35 mouse cellular contexts compared by ENCODE assay signal in genomic region chr1:166139113-166139512, GRCm38 (mm10). TPM values are rescaled to one million over a fixed set of nuclear protein-coding genes. Genes with fewer than 3 reads are reported as not detected.
DNase-seq lines count a peak whose midpoint lies in the region; ATAC-seq and TF ChIP-seq lines count a peak whose summit lies in the region.
"Had no signal": no experiment of that assay in that cellular context is flagged by ENCODE, and none has a peak within 500 bp of the region (broad histone marks: within the 10 kb centered on the region; RNA-seq: fewer than 3 reads in every experiment).

No protein-coding gene starts in this region.

- no peak overlapping the region for H3K4me3 ChIP-seq in forebrain, embryonic 12.5 days (replicated peaks)
- no peak overlapping the region for H3K4me3 ChIP-seq in forebrain, embryonic 10.5 days
- no peak overlapping the region for H3K4me3 ChIP-seq in intestine, postnatal 0 days (ENCODE audit: low read depth, low read length)
- no peak overlapping the region for H3K4me3 ChIP-seq in intestine, embryonic 16.5 days (ENCODE audit: low read length)
- peak overlapping the region; percentile 61 for H3K4me3 ChIP-seq in E14TG2a.4 (replicated peaks; ENCODE audit: low read length)
- H3K4me3 ChIP-seq: embryonic facial prominence, embryonic 10.5 days; embryonic facial prominence, embryonic 13.5 days; erythroblast, embryonic 14.5 days; heart, adult 2 months; hindbrain, embryonic 10.5 days; hindbrain, embryonic 13.5 days; intestine, embryonic 15.5 days had no signal

- TF ChIP-seq POLR2A in brain, embryonic 14.5 days (IDR thresholded peaks at IDR 0.05; ENCODE audit: borderline replicate concordance, extremely low read depth, insufficient read depth, insufficient read length, poor library complexity, severe bottlenecking), result no peak

- H3K4me1 ChIP-seq in forebrain, embryonic 12.5 days, result peaks cover 16% of the 10 kb centered on the region; the same call in 1 of the 2 replicates
- H3K4me1 ChIP-seq in forebrain, embryonic 10.5 days, result peaks cover 34% of the 10 kb centered on the region
- H3K4me1 ChIP-seq in intestine, postnatal 0 days (replicated peaks; ENCODE audit: control insufficient read depth, insufficient read depth, low read length), result peaks cover 7% of the 10 kb centered on the region
- H3K4me1 ChIP-seq in intestine, embryonic 16.5 days (ENCODE audit: control insufficient read depth, insufficient read depth, low read length), result peaks cover 28% of the 10 kb centered on the region
- peaks cover 95% of the 10 kb centered on the region for H3K4me1 ChIP-seq in E14TG2a.4 (replicated peaks; ENCODE audit: low read depth, low read length)
- H3K4me1 ChIP-seq: embryonic facial prominence, embryonic 13.5 days had no signal

- TF ChIP-seq CTCF in intestine, postnatal 0 days (IDR thresholded peaks at IDR 0.05; ENCODE audit: low read depth), result no peak
- no peak for TF ChIP-seq CTCF in E14TG2a.4 (conservative IDR thresholded peaks at IDR 0.05; ENCODE audit: low read length)
- no peak for TF ChIP-seq CTCF in brain, embryonic 14.5 days (IDR thresholded peaks at IDR 0.05; ENCODE audit: borderline replicate concordance, extremely low read depth, insufficient read depth, insufficient read length)

- H3K9me3 ChIP-seq in forebrain, embryonic 12.5 days, result no peaks in the 10 kb centered on the region
- no peaks in the 10 kb centered on the region for H3K9me3 ChIP-seq in forebrain, embryonic 10.5 days
- no peaks in the 10 kb centered on the region for H3K9me3 ChIP-seq in intestine, postnatal 0 days (ENCODE audit: control insufficient read depth)
- H3K9me3 ChIP-seq in intestine, embryonic 16.5 days (ENCODE audit: control insufficient read depth, low read length), result 0 out of 2 replicates have a peak, but pooled peaks cover 3% of the 10 kb centered on the region
- H3K9me3 ChIP-seq in E14TG2a.4 (ENCODE audit: low read length), result peaks cover 11% of the 10 kb centered on the region
- H3K9me3 ChIP-seq: embryonic facial prominence, embryonic 10.5 days; embryonic facial prominence, embryonic 13.5 days; hindbrain, embryonic 10.5 days; hindbrain, embryonic 13.5 days; intestine, embryonic 15.5 days had no signal

- no peak overlapping the region for H3K27ac ChIP-seq in forebrain, embryonic 12.5 days
- no peak overlapping the region for H3K27ac ChIP-seq in forebrain, embryonic 10.5 days
- H3K27ac ChIP-seq in intestine, postnatal 0 days (ENCODE audit: low read depth, low read length), result 0 out of 2 replicates have a peak overlapping the region, but pooled peaks have one; percentile 35
- no peak overlapping the region for H3K27ac ChIP-seq in intestine, embryonic 16.5 days (ENCODE audit: low read length)
- H3K27ac ChIP-seq: embryonic facial prominence, embryonic 10.5 days; embryonic facial prominence, embryonic 13.5 days; heart, adult 2 months; hindbrain, embryonic 10.5 days; hindbrain, embryonic 13.5 days; intestine, embryonic 15.5 days had no signal

- no peak for DNase-seq in forebrain, embryonic 10.5 days (ENCODE audit: extremely low spot score, low spot score)
- DNase-seq in brain, embryonic 14.5 days (ENCODE audit: low read depth), result peak; percentile 52
- DNase-seq: adrenal gland, postnatal 10 days; B cell, adult 2 months; cerebellum, adult 11-12 months; cerebellum, adult 8-10 months; cerebellum, postnatal 10 days; cerebellum, postnatal 36 days; embryo, embryonic 11 days; gastrocnemius, postnatal 10 days; gastrocnemius, postnatal 36 days; heart, adult 2 months; heart, postnatal 10 days; heart, postnatal 36 days; kidney, adult 2 months had no signal

- WGBS in forebrain, embryonic 12.5 days, result 67% methylated on average over 3 of the region's 3 CpGs
- WGBS in forebrain, embryonic 10.5 days, result 74% methylated on average over 3 of the region's 3 CpGs
- WGBS in intestine, postnatal 0 days, result 84% methylated on average over 3 of the region's 3 CpGs
- WGBS in intestine, embryonic 16.5 days, result 89% methylated on average over 3 of the region's 3 CpGs

- H3K9ac ChIP-seq in forebrain, embryonic 12.5 days, result no peak overlapping the region
- H3K9ac ChIP-seq in intestine, postnatal 0 days (ENCODE audit: low read depth, low read length), result no peak overlapping the region
- no peak overlapping the region for H3K9ac ChIP-seq in intestine, embryonic 16.5 days (ENCODE audit: low read depth, low read length)
- H3K9ac ChIP-seq: embryonic facial prominence, embryonic 13.5 days; hindbrain, embryonic 13.5 days; intestine, embryonic 15.5 days had no signal

- H3K4me2 ChIP-seq in forebrain, embryonic 12.5 days, result no peak overlapping the region
- H3K4me2 ChIP-seq in intestine, postnatal 0 days (replicated peaks; ENCODE audit: low read depth), result no peak overlapping the region
- H3K4me2 ChIP-seq in intestine, embryonic 16.5 days (ENCODE audit: low read depth, low read length), result no peak overlapping the region
- H3K4me2 ChIP-seq: embryonic facial prominence, embryonic 13.5 days; heart, embryonic 11.5 days; hindbrain, embryonic 13.5 days; intestine, embryonic 15.5 days had no signal

- peaks cover 6% of the 10 kb centered on the region; the same call in 1 of the 2 replicates for H3K27me3 ChIP-seq in forebrain, embryonic 12.5 days
- peaks cover 4% of the 10 kb centered on the region; the same call in 1 of the 2 replicates for H3K27me3 ChIP-seq in forebrain, embryonic 10.5 days (ENCODE audit: poor library complexity, severe bottlenecking)
- no peaks in the 10 kb centered on the region for H3K27me3 ChIP-seq in intestine, postnatal 0 days (replicated peaks; ENCODE audit: control insufficient read depth, insufficient read depth, low read length)
- H3K27me3 ChIP-seq in intestine, embryonic 16.5 days (replicated peaks; ENCODE audit: control insufficient read depth, insufficient read depth, low read length), result no peaks in the 10 kb centered on the region
- no peaks in the 10 kb centered on the region for H3K27me3 ChIP-seq in E14TG2a.4 (ENCODE audit: insufficient read depth, low read length)
- H3K27me3 ChIP-seq: CH12.LX; embryonic facial prominence, embryonic 13.5 days; intestine, embryonic 15.5 days had no signal

- ATAC-seq in forebrain, embryonic 12.5 days (ENCODE audit: low FRiP score), result 0 out of 2 replicates have a peak, but pooled peaks have one; percentile 23
- ATAC-seq in intestine, postnatal 0 days, result no peak
- ATAC-seq in intestine, embryonic 16.5 days, result no peak
- ATAC-seq in erythroid progenitor cell, adult 5-6 weeks (replicated peaks; ENCODE audit: low FRiP score, poor library complexity, severe bottlenecking), result no peak
- ATAC-seq: activated CD4-positive, CD25-positive, alpha-beta regulatory T cell, adult 4 months; forebrain, embryonic 16.5 days; intestine, embryonic 15.5 days had no signal

- no peaks in the 10 kb centered on the region for H3K36me3 ChIP-seq in forebrain, embryonic 12.5 days (replicated peaks)
- H3K36me3 ChIP-seq in forebrain, embryonic 10.5 days (replicated peaks), result no peaks in the 10 kb centered on the region
- no peaks in the 10 kb centered on the region for H3K36me3 ChIP-seq in intestine, postnatal 0 days (ENCODE audit: control insufficient read depth, insufficient read depth)
- H3K36me3 ChIP-seq in intestine, embryonic 16.5 days (ENCODE audit: control insufficient read depth, insufficient read depth, low read length), result peaks cover 7% of the 10 kb centered on the region
- H3K36me3 ChIP-seq in E14TG2a.4 (ENCODE audit: insufficient read depth, low read length), result peaks cover 46% of the 10 kb centered on the region
- H3K36me3 ChIP-seq: embryonic facial prominence, embryonic 10.5 days; embryonic facial prominence, embryonic 13.5 days; hindbrain, embryonic 10.5 days; hindbrain, embryonic 13.5 days; intestine, embryonic 15.5 days had no signal

RNA-seq across cellular contexts. Expression of gene Gpa33, which starts 9.1 kb away (rescaled TPM):
- not detected in 2 replicates for polyA plus RNA-seq in forebrain, embryonic 12.5 days (2016; fragmentation: Nextera tagmentation; extraction: Ambion mirVana)
- 0.17 TPM in 1 of 2 replicates, not detected in the other for polyA plus RNA-seq in forebrain, embryonic 10.5 days (2016; fragmentation: Nextera tagmentation; extraction: Ambion mirVana)
- polyA plus RNA-seq in intestine, postnatal 0 days (2015; fragmentation: Nextera tagmentation; extraction: Ambion mirVana), result 136 and 161 TPM in 2 replicates
- 79.6 and 86.9 TPM in 2 replicates for polyA plus RNA-seq in intestine, embryonic 16.5 days (2015; fragmentation: Nextera tagmentation; extraction: Ambion mirVana)
- 0.09 and 0.14 TPM in 2 replicates for polyA plus RNA-seq in brain, embryonic 14.5 days (2012; rRNA removed)
- not detected in 2 replicates for total RNA-seq in erythroid progenitor cell, adult 5-6 weeks (2015; ENCODE audit: low replicate concordance)
- total RNA-seq in erythroid progenitor cell, adult 5-6 weeks (2017; ENCODE audit: low replicate concordance), result not detected in 2 replicates
- total RNA-seq: gastrocnemius, adult 18-20 months; gastrocnemius, postnatal 10 days; gastrocnemius, postnatal 36 days; granulocyte monocyte progenitor cell, adult 5-6 weeks; heart, adult 2 months; heart, postnatal 10 days; heart, postnatal 36 days had no signal
- polyA plus RNA-seq: activated CD4-positive, CD25-positive, alpha-beta regulatory T cell, adult 4 months; cortical plate, adult 2 months; erythroblast, embryonic 14.5 days; forebrain, embryonic 16.5 days; heart, adult 2 months; heart, embryonic 11.5 days; hindbrain, embryonic 16.5 days had no signal

RNA-seq across cellular contexts. Expression of gene Dusp27, which starts 11.4 kb away (rescaled TPM):
- 1.4 and 1.8 TPM in 2 replicates for polyA plus RNA-seq in forebrain, embryonic 12.5 days (2016; fragmentation: Nextera tagmentation; extraction: Ambion mirVana)
- polyA plus RNA-seq in forebrain, embryonic 10.5 days (2016; fragmentation: Nextera tagmentation; extraction: Ambion mirVana), result 1.5 and 1.9 TPM in 2 replicates
- polyA plus RNA-seq in intestine, postnatal 0 days (2015; fragmentation: Nextera tagmentation; extraction: Ambion mirVana), result 0.61 and 0.99 TPM in 2 replicates
- 1.5 and 1.7 TPM in 2 replicates for polyA plus RNA-seq in intestine, embryonic 16.5 days (2015; fragmentation: Nextera tagmentation; extraction: Ambion mirVana)
- 0.29 and 0.75 TPM in 2 replicates for polyA plus RNA-seq in brain, embryonic 14.5 days (2012; rRNA removed)
- total RNA-seq in erythroid progenitor cell, adult 5-6 weeks (2015; ENCODE audit: low replicate concordance), result not detected in 2 replicates
- not detected in 2 replicates for total RNA-seq in erythroid progenitor cell, adult 5-6 weeks (2017; ENCODE audit: low replicate concordance)
- total RNA-seq: adrenal gland, adult 18-20 months; CH12.LX; granulocyte monocyte progenitor cell, adult 5-6 weeks had no signal
- polyA plus RNA-seq: activated CD4-positive, CD25-positive, alpha-beta regulatory T cell, adult 4 months; erythroblast, embryonic 14.5 days had no signal

Comparison
In these comparisons a context has a peak if more than half of its experiments do, and no peak if none do; other contexts are left out.
1. RNA of gene Gpa33, which starts 9.1 kb away (polyA plus RNA-seq): 136 to 161 TPM in intestine, postnatal 0 days and 79.6 to 86.9 TPM in intestine, embryonic 16.5 days; 0.17 TPM in forebrain, embryonic 10.5 days, 0.09 to 0.14 TPM in brain, embryonic 14.5 days and not detected in forebrain, embryonic 12.5 days; every median in the first group is over 10 times any median in the second.